Mouse (Mus musculus): ENCODE measurements around the gene Tnfaip8l3.

The Tnfaip8l3 gene
- long read RNA-seq, experiment 1: 0 reads
- long read RNA-seq, experiment 2, full-length matches to known transcripts: 1 of 1 reads
- long read RNA-seq, experiment 2, partial matches to known transcripts: 0 of 1 reads
- long read RNA-seq, experiment 2, other reads (novel, unspliced or antisense): 0 of 1 reads

GRCm38 (mm10) chr9:54068032-54068649, at the start of gene Tnfaip8l3:
Gene Tnfaip8l3, minus strand, starts transcription at chr9:54068388.
- intact Hi-C loops (cut with DNase I): no loop called here

DNA sequence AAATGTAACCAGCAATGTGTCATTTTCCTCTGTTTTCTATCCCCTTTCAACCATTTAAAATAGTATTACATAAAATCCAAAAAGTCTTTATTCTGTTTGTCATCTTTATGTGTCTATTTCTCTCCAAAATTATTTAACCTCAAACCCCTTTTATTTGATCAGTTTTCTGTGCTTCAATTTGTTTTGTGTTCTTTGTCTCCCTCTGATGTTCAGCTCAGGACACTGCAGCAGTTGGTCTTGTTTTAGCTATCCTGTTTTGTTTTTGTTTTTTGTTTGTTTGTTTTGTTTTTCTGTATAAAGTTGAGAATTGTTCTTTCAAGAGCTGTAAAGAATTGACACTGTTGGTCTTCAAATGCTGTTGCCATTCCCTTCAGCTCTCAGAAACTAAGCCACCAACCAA, 44.5 kb upstream of the Tnfaip8l3 start:
- intact Hi-C loops (cut with DNase I): loop anchor here (2.0 kb wide), 1 partner anchor 122 kb away; no protein-coding TSS in a partner anchor

DNA sequence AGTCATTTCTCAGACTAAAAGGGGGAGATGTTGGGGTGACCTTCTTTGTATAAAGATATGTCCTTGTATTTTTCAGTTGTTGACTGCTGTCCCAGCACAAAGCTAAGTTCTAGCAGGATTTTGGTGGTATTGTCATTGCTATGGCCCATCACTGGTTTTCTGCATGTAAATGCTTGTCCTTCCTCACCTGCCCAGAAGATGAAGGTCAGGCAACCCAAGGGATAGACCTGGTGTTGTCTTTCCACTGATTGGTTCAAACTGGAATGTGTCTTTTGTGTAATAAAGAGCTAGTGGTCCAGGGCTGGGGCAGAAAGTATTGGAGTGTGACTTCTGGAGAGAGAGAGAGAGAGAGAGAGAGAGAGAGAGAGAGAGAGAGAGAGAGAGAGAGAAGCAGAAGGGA, 30.4 kb upstream of the Tnfaip8l3 start:
- intact Hi-C loops (cut with DNase I): no loop called here

- intact Hi-C loops (cut with DNase I): no loop called here
Observed at GRCm38 (mm10) chr9:54097091-54097490, 28.9 kb upstream of the Tnfaip8l3 start.

GRCm38 (mm10) chr9:54084245-54084644, 16.1 kb upstream of the Tnfaip8l3 start:
- intact Hi-C loops (cut with DNase I): no loop called here

GRCm38 (mm10) chr9:54077740-54078139, 9.6 kb upstream of the Tnfaip8l3 start:
- intact Hi-C loops (cut with DNase I): no loop called here

DNA sequence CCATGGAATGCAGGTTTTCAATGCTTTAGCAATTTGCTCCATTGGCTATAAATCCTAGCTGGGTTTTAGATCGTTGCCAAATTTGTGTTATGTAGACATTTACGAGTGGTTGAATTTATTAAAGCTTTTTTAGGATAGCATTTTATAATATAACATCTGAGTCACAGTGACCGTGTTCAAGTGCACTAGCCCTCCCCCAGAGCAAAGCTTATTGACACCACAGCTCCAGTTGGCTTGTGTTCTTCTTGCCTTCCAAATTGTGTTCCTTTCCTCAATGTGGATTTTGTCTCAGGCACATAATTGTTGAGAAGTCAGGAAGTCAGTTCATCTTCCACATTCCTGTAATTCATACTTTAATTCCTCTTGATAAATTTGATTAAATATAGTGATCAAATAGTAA, 6.7 kb upstream of the Tnfaip8l3 start:
- intact Hi-C loops (cut with DNase I): no loop called here

- intact Hi-C loops (cut with DNase I): no loop called here
Observed at GRCm38 (mm10) chr9:54073688-54074087, 5.5 kb upstream of the Tnfaip8l3 start.

GRCm38 (mm10) chr9:54071474-54072095, 3.4 kb upstream of the Tnfaip8l3 start:
- intact Hi-C loops (cut with DNase I): no loop called here

DNA sequence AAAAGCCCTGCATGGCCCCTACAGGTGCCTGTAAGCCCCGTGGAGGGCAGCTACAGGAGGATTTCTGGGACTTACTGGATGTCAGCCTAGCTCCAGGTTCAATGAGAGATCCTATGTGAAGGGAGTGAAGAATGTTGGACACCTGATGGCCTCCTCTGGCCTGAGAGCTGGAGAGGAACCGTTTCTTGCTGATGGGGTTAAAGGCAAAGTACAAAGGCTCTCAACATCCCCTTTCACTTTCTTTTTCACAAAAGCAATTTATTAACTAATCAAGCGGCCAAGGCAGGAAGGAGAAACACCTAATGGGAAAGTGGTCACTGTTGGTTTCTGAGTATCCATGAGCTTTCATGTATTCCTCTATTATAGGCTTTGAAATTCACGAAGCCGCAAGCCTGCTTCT, 1.0 kb upstream of the Tnfaip8l3 start:
- intact Hi-C loops (cut with DNase I): no loop called here

- intact Hi-C loops (cut with DNase I): no loop called here
Observed at GRCm38 (mm10) chr9:54068777-54069176, 589 bp upstream of the Tnfaip8l3 start.

GRCm38 (mm10) chr9:54067642-54068031, 551 bp downstream of the Tnfaip8l3 start:
- intact Hi-C loops (cut with DNase I): no loop called here

DNA sequence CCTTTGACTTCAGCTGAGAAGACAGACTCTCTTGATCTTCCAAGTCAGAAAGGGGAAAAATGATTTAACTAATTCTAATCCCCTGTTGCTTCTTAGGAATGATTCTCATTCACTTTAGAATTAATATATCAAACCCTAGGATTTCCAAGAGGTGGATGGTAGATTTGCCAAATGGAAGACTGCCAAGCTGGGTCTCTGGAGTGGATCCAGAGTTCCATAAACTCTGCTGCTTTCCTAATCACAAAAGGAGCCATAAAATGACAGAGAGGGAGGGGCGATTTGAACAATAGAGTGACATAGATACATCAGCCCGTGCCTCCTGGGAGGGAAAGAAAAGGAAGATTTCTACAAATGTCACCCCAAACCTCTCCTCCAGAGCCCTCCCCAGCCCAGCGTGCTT, 3.4 kb downstream of the Tnfaip8l3 start:
- intact Hi-C loops (cut with DNase I): no loop called here

GRCm38 (mm10) chr9:54063655-54064054, 4.5 kb downstream of the Tnfaip8l3 start:
- intact Hi-C loops (cut with DNase I): no loop called here

GRCm38 (mm10) chr9:54061666-54062065, 6.5 kb downstream of the Tnfaip8l3 start:
- intact Hi-C loops (cut with DNase I): no loop called here

GRCm38 (mm10) chr9:54051298-54052068, 16.7 kb downstream of the Tnfaip8l3 start:
- intact Hi-C loops (cut with DNase I): no loop called here

GRCm38 (mm10) chr9:54048978-54049377, 19.2 kb downstream of the Tnfaip8l3 start:
- intact Hi-C loops (cut with DNase I): no loop called here

DNA sequence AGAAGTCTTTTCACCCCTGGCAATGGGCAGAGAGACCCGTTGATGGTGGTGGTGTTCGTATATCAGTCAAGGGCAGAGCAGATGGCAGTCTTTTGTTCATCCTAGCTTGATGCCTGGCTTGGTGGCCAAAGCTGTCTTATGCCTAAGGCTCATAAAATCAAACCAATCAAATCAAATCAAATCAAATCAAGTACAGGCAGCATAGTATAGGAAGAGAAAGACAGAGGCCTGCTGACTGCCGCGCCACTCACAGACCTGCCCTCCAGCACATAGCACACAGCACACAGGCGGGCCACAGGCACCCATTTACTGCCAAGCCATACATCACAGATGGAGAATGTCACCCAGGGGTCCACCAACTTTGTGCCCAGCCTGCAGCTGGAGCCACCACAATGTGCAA, 25.1 kb downstream of the Tnfaip8l3 start:
- intact Hi-C loops (cut with DNase I): no loop called here

DNA sequence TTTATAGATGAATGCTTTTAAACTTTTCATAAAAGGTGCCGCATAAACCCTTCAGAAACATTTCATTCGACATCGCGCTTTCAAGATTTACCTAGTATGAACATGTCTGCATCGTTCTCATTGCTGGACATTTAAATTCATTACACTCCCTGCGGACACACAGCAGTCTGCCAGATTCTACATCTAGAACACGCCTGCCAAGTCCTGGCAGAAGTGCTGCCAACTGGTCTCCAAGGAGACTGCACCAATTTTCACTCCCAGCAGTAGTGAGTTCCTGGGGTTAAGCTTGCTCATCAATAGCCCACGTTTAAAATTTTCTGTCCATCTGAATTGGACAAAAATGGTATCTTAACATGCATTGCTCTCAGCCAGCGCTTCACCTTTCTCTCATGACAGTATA, 30.5 kb downstream of the Tnfaip8l3 start:
- intact Hi-C loops (cut with DNase I): no loop called here

DNA sequence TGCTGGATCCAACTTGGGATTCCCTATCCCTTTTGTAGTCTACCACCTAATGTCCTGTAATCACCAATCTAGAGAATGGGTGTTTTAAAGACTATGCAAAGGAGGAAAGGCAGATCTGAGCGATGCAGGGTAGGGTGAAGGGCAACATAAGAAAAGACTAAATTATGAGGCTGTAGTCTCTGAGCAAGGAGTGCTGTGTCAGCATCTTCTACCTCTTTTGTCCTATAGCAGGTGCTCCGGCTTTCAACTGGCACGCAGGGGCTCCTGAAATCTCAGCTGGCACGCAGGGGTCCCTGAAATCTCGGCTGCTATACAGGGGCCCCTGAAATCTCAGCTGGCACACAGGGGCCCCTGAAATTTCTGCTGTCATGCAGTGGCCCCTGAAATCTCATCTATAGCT, 33.5 kb downstream of the Tnfaip8l3 start:
- intact Hi-C loops (cut with DNase I): no loop called here

- intact Hi-C loops (cut with DNase I): no loop called here
Observed at GRCm38 (mm10) chr9:54022795-54023194, 45.4 kb downstream of the Tnfaip8l3 start.

- intact Hi-C loops (cut with DNase I): loop anchor here (5.0 kb wide), 1 partner anchor 343 kb away; no protein-coding TSS in a partner anchor
Observed at GRCm38 (mm10) chr9:53994528-53994927, 73.7 kb downstream of the Tnfaip8l3 start.
